Mouse (Mus musculus) ovary, postnatal 36 days (tissue): ENCODE data around the gene Trp53bp2.
A peak's percentile ranks its signal among the peaks of the same experiment; 100 is the strongest.

Experiments used
- DNase-seq: peaks from one replicate; pipeline ENCODE4 v3.0.0; 2022; ENCODE audit warnings: low spot score, mixed read lengths

Gene Trp53bp2

DNA sequence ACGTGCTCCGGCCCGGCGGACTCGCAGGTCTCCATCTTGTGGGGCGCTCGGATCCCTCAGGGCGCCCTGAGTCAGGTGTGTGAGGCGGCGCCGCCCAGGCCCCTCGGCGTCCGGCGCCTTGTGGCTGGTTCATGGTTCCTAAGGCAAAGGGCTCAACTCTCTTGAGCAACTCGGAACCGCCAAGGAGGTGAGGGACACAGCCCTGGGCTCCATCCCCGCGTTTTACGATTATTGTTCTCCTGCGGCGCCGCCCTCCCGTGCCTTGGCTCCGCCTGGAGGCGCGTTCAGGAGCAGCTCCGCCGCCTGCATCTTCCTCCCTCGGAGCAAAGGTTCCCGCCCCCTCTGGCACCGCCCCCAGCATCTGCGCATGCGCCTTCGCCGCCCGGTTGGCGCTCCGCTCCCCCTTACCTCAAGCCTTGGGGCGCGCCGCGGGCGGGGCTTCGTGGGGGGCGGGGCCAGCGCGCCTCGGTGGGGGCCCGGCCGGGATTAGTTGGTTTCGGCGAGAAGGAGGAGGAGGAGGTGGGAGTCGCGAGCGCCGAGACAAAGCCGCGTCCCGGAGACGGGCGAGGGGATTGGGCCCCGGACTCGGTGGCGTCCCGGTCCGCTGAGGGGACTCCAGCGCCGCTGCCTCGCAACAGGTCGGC lies at the start of gene Trp53bp2:
Gene Trp53bp2, plus strand, starts transcription at position 489 of the 644 bp plus-strand sequence.
- DNase-seq = peak; percentile 100

DNA sequence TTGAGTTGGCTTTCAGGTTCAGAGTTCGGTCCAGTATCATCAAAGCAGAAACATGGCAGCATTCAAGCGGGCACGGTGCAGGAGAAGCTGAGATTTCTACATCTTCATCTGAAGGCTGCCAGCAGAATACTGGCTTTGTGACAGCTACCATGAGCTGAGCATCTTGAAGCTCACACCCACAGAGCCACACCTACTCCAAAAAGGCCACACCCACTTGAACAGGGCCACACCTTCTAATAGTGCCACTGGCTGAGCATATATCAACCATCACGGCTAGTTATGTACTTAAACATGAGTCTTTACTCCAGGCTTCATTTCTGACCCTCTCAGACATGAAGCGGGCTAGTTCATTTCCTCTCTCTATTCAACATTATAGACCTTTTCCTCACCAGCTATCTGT lies 46.3 kb upstream of the Trp53bp2 start:
- DNase-seq = no peak

DNA sequence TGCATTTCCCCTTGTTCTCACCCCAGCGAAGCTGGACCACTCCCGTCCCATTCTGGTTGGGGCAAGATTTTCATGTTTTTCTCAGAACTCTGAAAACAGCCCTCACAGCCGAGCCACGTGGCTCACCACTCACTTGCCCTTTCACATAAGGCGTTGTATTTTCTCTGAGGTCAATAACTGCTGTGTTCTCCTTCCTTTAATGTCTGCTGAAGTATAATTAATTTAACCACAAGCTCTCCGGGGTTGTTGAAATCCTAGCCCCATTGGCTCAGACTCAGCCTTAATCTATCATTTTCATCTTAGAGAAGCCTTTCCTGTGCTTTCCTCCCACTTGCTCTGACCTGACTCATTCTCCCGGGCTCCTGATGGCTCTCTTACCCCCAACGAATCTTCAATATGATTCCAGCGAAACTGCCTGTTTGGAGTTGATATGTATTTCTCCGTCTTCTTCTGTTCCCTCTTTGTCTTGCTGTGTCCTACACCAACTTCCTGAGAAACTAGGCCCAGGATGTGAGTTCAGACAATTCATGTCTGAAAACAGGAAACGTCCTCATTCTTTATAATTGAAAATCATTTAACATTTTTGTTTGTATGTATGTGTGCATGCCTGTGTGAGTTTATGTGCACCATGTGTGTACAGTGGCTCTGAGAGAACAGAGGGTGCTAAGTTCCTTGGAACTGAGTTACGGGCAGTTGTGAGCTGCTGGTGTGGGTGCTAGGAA lies 45.1 kb upstream of the Trp53bp2 start:
- DNase-seq = no peak

DNA sequence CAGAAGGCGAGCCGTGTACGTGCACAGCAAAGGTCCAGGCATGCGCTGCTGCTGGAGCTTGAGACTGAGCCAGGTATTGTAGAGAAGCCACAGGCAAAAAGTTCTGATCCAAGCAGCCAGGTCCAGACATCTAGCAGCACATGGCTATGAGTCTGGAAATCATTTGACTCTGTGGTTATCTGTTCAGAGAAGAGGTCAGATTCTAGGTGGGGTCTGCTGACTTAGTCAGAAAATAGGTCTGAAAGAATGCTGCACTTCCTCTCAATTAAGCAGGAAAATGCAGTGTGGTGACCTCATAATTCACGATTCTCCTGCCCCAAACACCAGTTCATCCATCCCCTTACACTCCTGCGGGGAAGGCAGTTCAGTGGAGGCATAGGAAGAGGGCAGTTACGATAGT lies 40.7 kb upstream of the Trp53bp2 start:
- DNase-seq = no peak

DNA sequence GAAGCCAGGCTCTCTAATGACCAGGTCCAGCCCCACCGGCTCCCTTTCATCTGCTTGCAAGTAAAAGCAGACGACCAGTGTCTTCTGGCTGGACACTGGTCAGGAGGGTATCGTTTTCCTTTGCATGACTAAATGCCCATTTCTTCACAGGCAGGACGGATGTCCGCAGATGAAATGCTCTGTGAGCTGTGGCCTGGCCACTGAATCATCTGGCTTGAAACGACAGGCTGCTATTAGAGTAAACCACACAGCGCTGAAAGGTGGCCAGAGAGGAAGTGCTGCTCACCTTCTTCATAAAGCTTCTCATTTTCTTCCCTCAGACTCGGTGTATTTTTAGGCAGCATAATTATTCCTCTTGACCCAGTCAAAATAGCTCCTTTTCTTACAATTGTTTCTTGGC lies 40.2 kb upstream of the Trp53bp2 start:
- DNase-seq = no peak

DNA sequence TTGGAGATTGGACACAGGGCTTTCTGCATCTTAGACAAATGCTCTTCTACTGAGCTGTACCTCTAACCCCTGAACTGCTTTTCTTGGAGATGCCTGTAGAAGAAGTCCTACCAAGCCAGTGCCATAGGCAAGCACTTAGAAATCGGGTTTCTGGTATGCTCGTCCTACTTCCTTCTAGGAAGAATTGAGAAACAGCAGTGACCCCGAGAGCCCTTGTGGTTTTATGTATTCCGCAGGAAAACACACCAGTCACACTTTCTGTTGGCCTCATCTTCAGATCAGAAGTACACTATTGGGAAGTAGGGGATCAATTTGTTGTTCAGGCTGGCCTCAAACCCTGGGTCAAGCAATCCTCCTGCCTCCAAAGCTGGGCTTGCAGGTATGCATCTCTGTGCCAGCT lies 39.5 kb upstream of the Trp53bp2 start:
- no peak for DNase-seq

DNA sequence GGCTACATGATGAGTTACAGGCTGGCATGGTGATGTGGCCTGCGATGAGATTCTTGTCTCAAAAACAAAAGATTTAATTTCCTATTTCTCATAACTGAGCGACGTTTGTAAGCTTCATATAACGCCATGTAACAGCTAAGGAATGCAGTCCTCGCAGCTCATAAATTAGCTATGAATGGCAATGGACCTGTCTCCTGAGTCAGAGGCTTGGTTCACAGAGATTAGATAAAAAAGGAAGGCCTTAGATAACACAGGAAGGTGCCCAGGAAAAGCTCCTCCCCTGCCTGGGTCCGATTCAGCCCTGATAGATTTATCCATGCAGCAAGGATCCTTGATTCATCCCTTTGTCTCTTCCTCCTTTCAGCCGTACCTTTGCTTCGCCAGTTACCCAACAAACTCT lies 37.1 kb upstream of the Trp53bp2 start:
- DNase-seq = no peak

DNA sequence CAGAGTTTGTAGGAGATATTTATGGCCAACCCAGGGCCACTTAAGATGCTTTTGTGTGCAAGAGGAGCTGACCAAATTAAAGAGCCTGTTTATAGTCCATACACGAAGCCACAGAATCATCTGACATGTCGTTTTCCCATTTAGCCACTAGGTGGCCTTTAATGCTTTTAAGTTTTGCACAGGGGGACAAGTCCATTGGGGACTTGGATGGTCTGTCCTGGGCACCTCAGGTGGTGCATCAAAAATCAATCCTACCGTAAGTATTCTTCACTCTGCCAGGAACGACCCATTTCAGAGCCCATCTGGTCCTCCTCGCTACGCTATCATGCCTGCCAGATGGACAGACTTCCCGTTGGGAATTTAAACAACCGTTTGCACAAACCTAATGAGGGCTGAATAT lies 32.8 kb upstream of the Trp53bp2 start:
- DNase-seq = no peak

DNA sequence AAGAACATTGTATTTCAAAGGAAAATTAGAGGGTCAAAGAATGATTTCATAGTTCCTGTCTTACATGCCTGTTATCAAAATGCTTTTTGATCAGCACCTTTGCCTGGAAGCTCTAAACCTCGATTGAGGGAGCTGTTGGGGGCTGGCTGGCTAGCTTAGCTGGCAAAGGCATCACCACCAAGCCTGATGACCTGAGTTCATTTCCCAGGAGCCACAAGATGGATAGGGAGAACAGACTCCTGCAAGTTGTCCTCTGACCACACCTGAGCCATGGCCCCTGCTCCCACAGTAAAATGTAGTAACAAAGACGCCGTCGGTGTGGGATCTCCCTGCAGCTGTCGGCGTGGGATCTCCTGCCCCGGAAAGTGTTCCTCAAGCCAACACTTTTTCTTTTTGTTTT lies 32.1 kb upstream of the Trp53bp2 start:
- no peak for DNase-seq

DNA sequence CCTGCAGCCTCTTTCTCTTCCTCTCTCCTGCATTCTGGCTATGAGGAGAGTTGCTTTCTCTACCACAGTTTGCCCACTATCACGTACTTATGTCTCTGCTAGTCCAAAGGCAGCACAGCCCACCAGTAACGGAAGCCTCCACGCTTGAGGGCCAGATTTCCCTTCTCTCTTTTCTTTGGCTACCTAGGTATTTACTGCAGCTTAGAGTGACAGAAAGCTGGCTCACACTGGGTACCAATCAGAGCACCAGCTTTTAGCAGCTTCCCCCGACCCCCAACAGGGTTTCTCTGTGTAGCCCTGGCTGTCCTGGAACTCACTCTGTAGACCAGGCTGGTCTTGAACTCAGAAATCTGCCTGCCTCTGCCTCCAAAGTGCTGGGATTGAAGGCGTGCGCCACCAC lies 31.5 kb upstream of the Trp53bp2 start:
- no peak for DNase-seq

DNA sequence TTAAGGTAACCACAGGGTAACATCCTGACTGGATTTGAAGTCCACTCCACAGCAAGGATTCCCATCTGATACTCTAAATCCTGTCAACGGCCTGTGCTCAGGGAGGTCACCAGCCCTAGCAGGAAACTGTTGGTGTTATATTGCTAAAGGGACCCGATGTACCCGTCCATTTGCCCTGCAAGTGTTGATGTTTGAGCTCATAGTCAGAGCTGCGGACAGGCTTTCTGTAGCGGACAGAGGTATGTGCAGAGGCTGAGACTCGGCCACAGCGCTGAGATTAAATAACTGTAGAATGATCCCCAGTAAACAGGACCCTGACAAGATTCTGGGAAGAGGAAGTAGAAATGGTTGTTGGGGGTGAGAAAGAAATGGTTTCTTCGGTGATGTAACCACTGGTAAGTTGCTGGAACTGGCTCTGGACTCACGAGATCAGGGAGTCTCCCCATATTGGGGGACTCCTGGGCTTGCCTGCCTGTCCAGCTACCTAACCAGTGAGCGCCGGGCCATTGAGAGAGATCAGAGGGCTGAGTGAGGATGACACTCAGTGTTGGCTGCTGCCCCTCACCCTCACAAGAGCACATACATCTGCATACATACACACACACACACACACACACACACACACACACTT lies 30.7 kb upstream of the Trp53bp2 start:
- no peak for DNase-seq

DNA sequence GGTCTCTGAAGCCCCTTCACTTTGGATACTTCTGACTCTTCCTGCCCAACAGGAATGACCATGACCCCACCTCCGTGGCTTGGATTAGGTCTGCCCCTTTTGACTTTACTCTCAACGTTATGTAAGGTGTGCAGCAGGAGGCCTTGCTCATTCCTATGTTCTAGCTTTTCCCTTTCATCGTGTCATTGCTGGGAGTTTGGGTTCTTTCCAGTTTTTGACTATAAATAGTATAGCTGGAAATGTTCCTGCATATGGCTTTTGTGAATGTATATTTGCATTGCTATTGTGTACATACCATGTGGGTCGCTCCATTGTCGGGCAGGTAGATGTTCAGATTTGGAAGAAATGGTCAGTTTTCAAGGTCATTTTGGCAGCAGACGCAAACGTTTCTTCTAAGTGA lies 30.1 kb upstream of the Trp53bp2 start:
- DNase-seq = no peak

DNA sequence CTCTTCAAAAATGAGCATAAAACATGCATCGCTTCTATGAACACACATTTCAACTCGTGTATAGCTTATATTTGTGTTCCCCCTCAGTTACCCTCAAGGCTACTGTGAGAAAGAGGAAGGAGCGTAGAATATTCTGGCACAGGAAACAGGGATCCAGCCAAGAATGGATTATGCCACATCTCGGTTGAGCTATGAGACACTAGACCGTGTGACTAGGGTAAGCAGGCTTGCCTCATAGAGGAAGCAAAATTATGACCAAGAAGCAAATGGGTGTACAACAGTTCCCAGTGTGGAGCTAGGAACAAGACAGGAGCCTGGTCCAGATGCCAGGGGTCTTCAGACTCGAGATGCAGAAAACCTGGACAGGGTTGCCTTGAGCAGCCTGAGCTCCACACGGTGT lies 28.3 kb upstream of the Trp53bp2 start:
- DNase-seq = no peak

DNA sequence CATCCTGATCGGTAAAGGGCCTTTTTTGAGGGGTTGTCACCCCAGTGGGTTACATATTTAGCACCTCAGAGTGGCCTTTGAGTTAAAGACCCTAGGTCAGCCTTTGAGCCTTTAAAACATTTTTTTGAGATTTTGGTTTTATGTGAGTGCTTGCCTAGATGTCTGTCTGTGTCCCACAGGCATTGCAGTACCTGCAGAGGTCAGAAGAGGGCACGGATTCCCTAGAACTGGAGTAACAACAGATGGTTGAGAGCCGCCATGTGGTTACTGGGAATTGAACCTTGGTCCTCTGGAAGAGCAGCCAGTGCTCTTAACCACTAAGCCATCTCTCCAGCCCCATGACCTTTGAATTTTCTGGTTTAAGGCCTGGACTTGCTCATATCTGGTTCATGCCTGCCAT lies 27.6 kb upstream of the Trp53bp2 start:
- no peak for DNase-seq

DNA sequence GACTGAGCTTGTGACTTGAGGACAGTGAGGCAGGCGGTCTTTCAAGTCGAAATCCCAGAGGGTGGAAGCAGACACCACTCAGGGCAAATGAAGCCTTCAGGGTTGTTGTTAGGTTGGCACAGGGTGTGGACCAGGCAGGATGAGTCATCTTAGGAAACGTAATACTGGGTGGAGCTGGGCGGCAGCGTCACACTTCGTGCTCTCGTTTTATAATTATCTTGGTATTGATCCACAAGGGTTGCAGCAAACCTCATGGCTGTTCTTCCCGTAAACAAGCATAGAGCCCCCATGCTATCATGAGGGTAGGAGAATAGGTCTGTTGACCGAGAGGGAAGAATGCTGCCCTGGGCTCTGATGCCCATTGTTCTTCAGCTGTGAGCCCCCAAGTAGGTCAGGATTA lies 25.9 kb upstream of the Trp53bp2 start:
- DNase-seq = no peak

DNA sequence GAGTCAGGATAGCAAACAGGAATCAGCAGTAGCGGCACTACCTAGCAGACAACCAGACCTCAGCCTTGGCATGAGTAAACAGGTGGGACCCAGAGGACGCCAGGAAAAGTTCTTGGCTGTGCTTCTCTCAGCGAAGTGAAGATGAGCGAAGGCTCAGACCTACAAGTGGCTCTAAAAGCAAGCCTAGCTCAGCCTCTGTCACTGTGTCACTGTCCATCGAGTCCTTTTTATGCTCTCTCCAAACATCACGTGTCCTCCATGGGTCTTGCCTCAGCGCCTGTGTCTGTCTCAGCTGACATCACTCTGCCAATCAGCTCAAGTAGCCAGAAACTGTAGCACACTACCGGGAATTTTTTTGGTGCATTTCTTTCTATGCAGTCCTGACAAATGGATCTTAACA lies 22.5 kb upstream of the Trp53bp2 start:
- DNase-seq = no peak

DNA sequence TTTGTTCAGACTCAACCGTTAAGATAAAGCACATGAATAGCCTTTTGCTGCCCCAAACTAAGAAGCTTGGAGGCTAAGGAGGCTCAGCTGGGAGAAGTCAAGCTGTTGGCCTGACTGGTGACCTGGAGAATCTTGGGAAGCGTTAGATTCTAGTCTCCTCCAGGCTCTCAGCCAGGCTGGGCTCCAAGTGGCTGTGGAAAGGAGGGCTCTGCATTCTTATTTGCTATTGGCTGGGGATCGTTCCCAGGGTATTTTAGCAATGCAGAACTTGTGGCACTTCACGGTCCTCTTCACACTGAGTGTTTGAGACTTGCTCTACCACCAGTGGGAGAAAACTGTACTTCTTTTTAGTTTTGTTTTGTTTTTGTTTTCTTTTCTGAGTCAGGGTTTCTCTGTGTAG lies 20.2 kb upstream of the Trp53bp2 start:
- DNase-seq = no peak

DNA sequence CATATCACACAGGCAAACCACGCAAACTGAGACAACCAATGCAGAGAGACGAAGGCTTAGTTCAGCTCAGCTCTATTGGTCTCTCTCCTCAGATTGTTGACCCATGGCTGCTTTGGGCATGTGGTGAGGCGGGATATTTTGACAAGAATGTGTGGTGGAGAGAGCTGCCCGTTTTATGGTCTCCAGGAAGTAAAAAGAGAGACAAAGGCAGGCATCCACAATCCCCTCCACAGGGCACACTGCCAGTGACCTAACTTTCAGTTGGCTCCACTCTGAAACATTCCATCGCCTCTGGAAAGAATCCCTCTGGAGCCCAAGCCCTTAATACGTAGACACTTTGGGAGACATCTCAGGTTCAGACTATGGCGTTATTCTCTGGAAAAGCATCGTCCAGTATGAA lies 10.8 kb upstream of the Trp53bp2 start:
- no peak for DNase-seq

DNA sequence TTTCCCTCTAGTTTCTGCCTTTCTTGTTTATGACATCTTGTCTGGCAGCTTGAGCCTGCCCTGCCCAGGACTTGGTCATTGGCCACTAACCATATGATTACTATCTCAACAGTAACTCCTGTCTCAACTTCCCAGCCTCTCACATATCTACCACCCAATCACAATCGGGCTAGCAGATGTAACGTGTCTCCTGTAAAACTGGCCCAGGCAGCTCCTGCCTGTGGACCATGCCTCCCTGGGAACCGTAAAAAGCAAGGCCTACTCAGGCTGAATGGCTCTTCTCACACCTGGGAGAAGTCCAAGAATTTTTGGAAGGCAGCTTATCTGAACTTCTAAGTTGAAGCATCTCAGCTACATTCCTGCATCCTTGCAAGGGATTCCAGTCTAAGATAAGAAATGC lies 10.2 kb upstream of the Trp53bp2 start:
- DNase-seq = no peak

DNA sequence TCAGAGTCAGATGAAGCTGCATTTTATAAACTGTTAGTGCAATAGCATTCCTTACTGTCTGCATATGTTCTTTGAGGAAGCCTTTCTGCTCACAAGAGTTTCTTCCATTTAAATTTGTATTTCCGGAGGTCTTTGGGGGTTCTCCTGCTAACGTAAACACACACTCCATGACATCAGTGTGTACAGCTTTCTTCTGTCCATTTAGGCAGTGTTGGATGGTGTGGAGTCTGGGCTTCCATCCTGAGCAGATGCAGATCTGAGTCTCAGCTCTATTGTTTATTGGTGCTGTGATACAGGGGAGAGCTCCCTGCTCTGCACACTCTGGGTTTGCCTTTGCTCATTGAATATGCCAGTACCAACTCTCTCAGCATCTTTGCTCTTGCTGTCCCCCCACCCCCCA lies 9.8 kb upstream of the Trp53bp2 start:
- no peak for DNase-seq

DNA sequence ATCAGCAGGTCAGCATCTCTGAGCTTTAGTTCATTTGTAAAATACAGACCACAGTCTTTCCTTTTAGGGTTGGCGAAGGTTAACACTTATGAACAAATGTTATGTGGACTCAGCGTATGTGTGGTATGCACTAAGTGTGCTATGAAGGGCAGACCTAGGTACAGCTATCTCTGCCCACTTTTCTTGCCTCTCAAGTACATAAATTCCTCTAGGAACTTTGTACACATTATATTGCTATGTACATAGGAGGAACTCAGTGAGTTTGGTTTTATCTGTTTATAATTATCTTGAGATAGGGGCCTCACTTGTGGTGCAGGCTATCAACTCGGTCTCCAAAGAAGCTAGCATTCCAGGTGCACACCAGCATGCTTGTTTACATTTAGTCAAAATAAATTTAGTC lies 9.1 kb upstream of the Trp53bp2 start:
- DNase-seq = no peak

DNA sequence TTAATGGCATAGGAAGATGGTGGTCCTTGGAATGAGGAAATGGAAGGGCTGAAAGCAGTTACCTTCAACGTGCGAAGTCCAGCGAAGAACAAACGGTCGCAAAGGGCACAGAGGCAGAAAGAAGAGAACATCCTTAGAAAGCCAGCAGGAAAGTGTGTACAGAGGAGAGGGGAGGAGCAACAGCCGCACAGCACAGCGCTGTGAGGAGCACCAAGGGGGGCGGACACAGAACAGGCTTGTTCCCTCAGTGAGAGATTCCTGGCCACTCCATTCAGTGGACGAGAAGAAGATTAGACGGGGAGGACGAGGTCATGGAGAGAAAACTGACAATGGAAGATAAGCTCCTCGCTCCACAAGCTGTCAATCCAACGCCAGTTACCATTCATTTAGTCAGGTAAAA lies 5.9 kb upstream of the Trp53bp2 start:
- no peak for DNase-seq

DNA sequence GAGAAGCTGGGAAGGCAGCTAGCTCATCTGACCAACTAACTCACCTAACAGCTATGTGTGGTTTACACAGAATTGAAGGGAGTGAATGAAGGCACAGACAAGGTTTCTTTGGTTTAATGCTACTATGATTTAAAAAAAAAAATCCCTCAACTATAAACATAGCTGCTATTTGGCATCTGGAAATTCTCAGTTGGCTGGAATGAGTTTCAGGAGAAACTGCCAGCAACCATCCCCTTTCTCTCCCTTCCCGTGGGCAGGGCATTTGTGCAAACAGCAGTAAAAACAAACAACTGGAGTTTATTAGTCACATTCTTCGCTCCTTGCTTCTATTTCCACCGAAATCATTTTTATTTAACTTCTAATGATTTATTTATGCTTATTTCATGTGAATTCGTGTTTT lies 2.4 kb upstream of the Trp53bp2 start:
- no peak for DNase-seq

DNA sequence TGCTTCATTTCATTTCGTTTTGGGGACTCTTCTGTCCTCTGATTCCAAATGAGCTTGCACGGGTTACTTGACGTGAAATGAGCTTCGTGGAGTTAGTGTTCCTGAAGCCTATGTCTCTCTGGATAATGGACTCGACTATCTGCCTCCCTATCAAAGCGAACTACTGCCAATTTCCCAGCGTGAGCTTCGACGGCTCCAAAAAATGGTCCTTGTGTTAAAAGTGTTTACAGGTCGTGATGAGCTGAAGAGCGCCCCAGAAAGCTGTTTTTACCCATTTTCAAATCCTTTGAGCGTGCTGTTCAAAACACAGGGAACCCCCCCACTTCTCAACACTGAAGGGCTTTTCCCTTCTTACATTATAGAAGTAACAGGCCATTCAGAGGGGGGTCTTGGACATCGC lies 729 bp upstream of the Trp53bp2 start:
- no peak for DNase-seq
